Mouse (Mus musculus): ENCODE measurements around the gene Lrfn2.

Lrfn2 gene

DNA sequence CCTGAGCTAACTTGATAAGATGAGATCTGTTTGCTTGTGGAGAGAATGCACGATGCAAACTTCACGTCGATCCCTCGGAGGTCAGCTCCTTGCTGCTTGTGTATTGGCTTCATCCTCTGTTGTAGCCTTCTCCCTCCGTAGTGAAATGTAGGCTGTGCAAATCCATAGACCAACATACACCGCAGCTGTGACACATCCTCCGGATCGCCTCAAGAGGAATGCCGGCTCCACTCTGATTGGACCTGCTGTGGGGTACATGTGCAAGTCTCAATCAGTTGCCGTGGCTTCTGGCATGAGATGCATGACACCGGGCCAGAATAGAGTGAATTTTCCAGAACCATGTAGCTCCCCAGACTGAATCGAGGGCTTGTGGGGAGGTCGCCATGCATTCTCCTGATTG is 36.1 kb downstream of the Lrfn2 start:
- no peak for DNase-seq

DNA sequence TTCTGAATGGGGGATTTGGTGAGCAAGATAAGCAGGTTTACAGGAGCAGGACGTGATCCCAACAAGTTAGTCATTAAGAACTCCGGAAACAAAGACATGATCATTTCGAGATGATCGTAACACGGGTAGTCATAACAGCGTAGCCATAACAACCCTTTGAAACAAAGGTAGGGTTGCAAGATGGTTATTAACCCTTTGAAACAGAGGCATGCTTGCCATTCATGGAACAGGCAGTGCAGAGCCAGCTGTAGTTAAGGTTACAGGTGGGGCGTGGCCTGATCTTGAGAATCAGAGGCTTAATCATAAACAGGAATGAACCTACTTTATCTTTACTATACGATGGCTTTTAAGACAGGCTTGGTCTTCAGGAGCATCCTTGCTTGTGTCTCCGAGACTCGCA is 39.1 kb downstream of the Lrfn2 start:
- no peak for DNase-seq

DNA sequence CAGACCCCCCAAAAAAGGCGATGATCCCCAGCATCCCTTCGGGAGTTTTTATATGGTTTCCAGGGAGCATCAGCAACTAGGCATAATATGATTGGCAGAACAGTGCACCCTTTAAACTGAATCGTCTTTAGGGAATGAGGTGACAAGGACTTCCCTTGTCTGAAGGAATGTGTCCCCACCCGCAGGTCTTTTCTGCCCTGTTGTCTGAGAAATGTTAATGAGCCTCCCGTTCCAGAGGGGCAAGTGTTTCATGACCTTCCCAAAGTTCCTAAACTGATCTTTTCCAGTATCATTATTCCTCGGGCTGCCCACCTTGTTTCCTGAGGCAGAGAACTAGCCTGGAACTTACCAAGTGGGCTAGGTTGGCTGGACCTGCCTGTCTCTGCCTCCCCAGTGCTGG is 40.7 kb downstream of the Lrfn2 start:
- DNase-seq = no peak

DNA sequence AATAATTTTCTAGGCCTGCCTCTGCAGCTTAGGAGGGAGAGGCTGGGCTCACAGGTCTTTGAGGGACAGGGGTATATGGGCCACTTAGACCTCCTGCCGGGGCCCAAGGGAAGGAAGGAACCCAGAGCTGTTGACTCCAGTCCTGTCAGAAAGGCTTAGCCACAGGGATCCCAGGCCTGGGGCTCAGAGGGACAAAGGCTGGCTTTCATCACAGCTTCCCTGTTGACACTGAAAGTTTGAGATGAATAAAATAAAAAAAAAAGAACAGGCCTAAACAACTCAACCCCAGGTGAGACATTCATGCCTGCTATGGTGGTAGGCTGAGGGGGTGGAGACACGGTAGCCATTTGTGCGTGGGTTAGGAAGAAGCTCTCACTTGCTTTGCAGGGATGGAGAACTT is 41.2 kb downstream of the Lrfn2 start:
- no peak for DNase-seq

DNA sequence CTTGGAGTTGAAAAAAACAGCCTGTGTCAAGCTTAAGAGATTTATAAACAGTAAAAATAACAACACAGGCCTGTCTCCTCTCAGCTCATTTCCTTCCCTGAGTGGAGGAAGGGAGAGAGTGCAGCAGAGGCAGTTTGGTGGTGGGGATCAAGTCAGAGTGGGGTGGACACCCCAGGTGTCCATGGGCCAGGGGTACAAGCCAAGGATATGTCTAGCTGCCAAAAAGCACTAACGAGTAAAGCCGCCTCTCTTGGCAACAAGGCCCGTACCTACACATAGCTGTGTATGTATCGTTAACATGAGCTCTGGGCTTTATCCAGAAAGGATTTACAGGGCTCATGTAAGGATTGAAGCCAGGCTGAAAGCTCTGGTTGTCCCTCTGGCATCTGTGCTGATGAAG is 42.9 kb downstream of the Lrfn2 start:
- no peak for DNase-seq

DNA sequence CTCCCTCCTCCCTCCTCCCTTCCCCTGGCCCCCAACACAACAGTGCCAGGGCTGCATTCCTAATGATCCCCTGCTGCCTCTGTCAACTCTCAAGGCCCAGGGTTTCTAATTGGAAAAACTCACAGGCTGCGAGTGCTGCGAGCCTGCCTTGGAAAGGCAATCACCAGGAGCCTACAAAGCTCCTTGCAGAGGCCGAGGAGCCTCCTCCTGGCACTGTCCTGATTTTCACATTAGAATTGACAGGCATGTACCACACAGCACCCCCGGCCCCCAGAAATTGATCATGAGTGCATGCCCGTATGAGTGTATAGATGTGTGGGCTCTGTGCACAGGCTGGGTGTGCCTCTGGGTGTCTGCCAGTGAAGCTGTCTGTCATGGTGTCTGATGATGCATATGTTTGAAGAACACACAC is 44.4 kb downstream of the Lrfn2 start:
- DNase-seq = no peak

DNA sequence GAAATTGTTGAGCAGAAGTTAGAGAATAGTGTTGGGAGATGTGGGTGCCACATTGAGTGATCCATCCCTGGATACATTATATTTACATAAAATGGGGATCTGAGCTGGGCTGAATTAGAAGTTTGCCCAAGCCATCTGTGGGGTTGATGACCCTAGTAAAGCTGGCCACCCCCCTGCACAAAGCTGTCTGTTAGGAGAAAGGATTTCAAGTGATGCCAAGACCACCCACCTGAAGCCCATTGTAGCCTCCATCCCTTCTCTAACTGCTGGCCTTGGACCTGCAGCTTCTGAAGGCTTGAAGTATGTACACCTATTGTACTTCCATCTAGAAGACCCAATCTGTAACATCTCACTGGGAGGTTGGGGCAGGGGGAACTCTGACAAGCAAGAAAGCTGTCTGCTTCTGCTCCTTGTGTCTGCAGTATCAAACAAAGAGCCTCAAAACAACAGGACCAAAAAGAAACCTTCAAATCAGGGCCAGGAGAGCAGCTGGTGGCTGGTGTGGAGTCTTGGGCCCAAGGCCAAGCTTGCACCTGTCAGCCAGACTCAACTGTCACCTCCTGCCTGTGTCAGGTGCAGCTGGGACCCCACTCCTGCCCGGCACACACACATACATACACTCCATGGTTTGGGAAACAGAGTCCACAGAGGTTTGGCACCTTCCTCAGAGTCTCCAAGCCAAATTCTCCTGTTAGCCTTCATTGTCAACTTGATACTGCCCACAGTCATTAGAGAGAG is 63.2 kb downstream of the Lrfn2 start:
- no peak for DNase-seq

DNA sequence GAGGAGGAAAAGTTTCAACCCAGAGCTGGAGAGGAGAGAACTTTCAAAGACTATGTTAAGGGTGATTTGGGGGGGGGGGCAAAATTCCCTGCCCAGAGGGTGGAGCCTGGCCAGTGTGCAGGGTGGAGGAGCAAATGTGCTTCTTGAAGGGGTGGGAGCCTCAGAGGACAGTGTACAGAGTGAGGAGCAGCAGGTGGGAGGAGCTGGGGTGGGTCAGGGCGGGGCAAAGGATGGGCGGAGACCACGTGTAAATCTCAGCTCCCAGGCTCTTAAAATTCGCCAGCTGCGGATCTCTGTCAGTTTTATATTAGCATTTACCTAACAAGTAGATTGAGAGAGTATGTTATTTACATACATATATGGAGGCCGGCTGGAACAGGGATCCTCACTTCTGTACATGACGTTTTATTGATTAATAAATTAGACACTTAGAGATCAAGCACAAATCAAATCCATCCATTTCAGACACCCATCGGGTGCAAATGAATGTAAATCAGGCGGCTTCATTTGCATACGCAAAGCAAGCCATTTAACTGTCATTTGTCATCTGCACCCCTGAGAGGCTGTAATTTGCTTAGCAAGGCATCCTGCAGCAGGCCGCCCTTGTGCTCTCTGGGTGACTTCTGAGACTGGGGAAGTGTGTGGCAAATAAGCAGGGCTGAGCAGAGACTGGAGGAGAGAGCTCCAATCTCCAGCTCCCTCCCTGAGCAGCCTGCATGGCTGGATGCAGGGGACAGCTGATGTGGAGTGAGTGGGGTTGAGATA is 67.5 kb downstream of the Lrfn2 start:
- no peak for DNase-seq

DNA sequence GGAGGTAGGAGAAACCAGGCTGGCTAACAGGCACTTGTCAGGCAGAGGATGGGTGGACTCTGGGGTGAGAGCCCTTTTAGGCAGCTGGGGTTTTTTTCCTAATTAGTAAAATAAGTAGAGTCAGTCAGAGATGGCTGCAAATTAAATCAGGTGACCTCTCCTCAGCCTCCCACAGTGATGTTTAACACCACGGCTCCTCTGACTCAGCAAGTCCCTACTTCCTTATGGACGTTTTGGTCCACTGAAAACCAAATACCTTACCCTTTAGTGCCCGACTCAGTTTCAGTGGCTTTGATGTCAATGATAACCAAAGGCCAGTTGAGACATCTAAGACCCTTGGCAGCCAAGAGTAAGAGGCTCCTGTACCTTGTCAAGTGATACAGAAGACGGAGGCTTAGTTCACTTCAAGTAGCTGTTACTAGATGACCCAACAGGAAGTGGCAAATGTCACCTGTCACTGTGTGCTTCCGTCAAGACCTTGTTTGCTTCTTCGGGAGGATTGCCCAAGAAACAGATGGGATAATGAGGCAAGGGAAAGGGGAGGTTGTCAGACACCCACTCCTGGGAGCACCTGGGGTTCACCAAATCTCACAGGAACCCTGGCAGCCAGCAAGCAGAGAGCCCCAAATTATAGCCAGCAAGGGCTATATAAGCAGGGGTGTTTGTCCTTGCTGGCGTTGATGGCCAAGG is 77.3 kb downstream of the Lrfn2 start:
- DNase-seq = no peak

DNA sequence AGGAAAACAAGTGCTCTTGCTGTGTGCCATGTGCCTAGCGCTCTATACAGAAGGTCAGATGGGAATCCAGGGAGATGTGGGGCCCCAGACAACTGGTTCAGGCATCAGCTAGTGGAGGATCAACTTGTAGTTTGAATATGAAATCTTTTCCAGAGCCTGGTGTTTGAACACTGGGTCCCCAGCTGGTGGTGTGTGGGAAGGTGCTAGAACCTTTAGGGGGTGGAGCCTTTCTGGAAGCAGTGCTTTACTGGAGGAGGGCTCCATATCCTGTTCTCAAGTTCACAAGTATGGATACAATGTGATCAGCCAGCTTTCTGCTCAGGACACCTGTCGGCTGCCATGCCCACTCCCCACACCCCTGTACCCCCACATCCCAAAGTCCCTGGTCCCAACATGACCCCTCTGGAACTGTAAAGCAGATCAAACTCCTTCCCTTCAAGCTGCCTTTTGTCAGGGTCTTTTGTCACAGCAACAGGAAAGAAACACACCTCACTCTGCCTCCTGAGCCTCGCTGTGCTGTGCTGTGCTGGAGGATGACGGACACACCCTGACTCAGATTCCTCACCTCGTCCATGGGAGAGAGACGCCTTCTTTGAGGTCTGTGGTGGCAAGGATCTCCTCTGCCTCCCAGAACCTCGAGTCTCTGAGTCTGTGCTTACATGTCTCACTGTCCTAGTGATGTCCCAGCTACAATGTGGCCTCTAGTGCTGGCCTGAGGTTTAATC is 81.9 kb downstream of the Lrfn2 start:
- no peak for DNase-seq

DNA sequence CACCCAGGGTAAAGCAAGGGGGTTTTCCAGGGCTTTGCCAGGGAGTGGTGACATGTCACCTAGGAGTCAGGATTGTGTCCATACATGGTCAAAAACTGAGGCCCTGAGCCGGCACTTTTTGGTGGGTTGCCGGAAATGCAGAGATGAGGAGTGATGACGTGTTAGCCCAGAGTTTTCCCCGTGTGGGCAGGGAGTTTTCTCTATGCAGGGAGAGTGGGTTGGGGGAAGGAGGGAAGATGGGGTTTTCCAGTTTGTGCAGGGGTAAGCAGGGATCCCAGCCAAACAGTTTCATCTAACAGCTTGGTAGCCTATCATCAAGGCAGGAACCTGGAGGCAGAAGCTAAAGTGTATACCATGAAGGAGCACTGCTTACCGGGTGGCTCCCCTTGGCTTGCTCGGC is 83.2 kb downstream of the Lrfn2 start:
- DNase-seq = no peak

DNA sequence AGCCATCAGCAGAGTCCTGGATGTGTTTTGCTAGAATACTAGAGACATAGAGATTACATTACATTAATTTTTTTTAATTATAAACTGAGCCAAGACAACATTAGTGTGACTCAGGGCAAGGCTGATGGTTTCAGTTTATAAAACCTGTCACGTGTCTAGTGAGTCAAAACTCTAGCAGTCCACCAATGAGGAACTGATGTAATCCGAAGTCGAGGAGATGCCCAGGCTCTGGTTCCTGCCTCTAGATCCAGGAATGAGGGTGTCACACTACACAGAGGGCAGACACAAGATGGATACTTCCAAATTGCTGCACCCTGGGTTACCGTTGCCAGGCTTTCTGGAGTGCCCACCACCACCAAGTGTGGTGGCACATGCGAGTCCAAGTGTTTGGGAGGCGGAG is 84.0 kb downstream of the Lrfn2 start:
- no peak for DNase-seq

DNA sequence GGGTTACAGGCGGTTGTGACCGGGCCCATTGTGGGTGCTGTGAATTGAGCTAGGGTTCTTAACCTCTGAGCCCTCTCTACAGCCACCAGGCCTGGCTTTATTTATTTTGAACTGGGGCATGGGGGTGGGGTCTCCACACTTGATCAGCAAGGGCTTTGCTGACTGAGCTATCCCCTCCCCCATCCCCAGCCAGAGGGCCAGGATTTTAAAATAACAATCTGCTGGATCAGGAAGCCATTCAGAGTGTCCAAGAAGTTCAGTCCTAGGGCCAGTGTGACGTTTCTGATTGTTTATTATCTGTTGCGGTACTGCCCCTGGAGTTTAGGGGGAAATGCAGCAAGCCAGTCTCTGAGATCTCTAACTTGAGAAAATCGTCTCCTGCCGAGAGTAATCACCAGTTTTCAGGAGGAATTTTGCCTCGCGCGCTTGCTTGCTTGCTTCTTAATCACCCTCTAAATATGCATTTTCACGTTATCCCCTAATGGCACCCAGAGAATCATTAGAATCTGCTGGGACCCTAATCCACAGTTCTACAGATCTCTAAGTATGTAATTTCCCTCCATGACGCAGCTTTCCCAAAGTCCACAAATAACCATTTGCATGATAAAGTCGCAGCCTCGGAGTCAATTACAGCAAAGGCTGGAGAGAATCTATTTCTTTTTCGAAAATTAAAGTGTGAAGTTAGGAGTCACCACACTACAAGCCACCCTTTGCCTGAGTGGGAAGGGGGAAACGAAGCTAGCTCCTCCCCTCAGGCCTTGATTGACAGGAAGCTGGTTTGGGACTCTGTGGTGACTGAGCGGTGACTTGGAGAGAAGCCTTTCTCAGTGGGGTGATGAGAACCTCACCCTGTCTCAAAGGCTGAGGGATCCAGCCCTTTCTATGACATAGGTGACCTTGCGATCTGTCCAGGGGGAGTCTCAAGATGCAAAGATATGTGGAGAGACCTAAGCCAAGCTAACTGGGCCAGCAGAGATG is 85.5 kb downstream of the Lrfn2 start:
- no peak for DNase-seq

DNA sequence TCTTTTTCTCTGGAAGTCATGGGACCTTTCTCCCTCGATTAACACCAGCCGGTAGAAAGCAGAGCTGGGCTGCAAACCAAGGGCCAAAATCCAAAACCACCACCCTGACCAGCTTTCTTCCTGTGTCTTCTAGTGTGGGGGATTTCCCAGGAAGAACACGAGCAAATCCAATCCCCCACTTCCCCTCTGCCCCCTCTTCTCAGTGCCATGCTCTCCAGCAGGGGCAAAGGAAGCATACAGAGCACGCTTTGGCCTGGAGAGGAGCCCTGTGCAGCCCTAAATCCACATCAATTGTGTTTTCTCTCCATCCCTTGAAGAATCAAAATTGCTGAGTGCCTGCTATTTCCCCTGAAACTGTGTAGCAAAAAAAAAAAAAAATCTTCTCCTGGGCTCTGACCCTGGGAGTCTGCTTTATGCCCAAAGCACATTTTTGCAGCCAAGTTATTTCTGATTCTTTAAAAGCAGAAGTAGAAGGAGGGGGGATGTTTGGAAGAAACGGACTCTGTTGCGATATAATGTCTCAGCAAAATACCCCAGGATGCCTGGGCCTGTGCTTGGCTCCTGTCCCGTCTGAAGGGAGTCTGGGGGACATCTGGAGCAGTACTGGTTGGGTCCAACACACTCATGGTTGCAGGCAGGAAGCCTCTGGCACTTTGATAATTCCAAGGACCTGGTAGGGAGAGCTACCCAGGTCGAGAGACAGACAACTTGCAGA is 86.8 kb downstream of the Lrfn2 start:
- DNase-seq = no peak

DNA sequence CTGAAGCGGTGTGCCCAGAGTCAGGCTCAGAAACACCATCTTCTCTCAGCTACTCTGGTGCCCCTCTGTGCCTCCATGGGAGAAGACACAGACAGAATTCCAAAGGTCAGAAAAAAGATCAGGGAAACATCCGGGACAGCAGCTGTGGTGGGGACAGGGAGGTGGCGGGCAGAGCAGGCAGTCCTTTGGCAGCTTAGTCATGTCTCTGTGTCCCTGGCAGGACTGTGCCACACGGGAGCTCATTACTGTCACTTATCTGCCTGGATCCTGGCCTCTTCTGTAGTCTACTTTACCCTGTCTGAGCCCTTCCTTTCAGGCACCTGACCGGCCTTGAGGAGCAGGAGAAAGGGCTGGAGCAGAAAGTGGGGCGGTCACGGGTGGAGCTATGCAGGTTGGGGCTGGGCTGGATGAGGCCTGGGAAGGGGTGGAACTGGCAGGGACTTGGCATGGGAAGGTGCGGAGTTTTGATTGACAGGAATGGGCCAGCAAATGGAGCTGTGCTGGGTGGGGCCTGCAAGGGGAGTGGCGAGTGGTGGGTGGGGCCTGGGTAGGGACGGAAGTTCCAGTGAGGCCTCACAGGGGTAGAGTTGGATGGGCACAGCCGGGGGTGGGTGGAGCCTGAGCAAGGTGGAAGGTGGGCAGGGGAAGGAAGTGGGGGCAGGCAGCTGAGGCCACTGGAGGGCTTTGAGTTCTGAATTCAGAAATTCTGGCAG is 97.5 kb downstream of the Lrfn2 start:
- DNase-seq = peak; percentile 19 to 63

DNA sequence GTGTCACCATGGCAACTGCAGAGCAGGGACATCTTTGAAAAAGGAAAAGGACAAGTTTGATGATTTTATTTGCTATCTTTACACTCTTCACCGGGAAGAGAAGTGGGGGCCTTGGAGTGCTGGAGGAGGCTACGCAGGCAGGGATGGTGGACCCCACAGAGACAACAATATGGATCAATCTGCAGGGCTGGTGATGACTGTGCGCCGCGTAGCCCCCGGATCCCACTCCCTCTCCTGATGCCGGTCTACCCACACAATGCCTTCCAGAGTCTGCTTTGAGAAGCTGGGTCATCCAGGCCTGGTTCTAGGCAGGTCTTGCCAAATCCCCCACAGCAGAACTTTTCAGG is 98.1 kb downstream of the Lrfn2 start:
- DNase-seq = no peak

DNA sequence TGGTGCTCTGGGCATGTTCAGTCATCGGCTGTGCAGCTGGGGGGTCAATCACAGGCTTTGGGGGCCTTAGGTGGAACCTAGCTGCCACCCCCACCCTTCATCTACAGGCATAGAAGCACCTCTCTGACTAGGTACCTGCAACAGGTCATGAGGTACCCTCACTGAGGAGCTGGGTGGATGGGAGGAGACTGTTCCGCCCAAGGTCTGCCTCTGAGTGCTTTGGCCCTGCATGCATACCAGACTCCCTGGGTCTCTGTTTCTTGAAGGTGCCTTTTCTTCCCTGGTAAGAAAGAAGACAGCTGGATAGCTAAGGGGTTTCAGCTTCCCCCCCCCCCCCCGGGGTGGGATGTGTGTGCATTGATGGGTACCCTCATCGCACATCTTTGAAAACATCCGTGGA is 98.7 kb downstream of the Lrfn2 start:
- no peak for DNase-seq

DNA sequence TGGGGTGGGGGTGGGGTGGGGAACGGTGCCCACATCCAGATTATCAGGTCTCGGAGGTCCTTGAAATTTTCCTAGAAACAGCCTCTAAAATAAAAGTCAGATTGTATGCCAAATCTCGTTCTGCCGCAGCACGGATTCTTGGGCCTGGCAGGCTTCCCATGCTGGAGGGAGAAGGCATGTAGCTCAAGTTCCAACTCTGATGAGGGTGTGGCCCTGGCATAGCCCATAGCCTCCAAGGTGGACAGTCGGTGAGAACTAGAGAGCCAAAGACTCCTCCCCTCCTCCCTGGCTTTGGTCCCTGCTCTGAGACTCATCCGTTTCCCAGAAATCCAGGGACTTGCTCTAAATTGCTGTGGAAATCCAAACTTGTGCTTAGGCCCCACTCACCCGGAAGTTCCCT is 99.6 kb downstream of the Lrfn2 start:
- DNase-seq = peak; percentile 23 to 45

DNA sequence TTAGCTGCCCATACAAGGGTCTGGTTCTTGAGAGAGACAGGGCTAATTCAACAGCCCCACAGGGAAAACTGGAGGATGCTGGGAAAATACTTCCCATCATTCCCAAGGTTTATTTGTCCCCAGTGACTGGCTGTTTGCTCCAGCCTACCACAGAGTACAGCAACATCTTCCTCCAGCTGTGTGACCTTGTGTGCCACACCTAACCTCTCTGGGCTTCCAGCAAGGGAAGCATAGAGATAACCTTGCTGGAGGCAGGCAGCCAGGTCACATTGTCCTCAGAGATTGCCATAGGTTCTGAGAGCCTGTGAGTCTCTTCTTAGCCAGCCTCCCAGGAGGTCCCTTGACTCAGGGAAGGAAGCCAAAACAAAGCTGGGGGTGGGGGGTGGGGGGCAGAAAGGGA is 101.1 kb downstream of the Lrfn2 start:
- peak; percentile 49 to 71 for DNase-seq

DNA sequence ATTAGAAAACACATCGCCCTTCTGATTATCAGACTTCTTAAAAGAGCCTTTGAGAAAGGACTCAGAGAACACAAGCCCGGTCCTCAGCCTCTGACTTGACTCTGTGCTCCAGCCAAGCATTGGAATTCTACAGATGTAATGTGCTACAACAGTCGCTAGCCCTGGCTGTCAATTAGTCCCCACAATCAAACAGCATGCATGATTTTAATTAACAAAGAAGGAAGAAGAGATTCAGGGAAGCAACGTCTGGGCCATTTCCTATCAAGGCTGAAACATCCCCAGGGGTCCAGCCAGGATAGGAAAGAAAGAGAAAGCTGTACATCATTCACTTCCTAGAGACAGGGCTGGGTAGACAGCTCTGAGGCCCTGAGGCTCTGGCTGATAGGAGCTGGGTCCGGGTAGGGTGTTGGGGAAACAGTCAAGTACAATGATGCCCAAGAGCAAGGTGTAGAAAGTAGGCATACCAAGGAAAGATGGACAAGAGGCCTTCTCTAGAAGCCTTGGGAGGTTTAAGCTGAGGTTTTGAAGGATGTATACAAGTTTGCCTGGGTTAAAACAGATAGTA is 101.6 kb downstream of the Lrfn2 start:
- no peak for DNase-seq

All from kidney, postnatal 25 days (tissue).